Mouse (Mus musculus): Measurements from ENCODE around the gene Igsf8. TPM values are rescaled to one million over a fixed set of nuclear protein-coding genes. Genes with fewer than 3 reads are reported as not detected.
A peak's percentile ranks its signal among the peaks of the same experiment; 100 is the strongest.

Gene Igsf8
- polyA plus RNA-seq, 2 experiments, result 11.0 to 15.4 TPM

DNA sequence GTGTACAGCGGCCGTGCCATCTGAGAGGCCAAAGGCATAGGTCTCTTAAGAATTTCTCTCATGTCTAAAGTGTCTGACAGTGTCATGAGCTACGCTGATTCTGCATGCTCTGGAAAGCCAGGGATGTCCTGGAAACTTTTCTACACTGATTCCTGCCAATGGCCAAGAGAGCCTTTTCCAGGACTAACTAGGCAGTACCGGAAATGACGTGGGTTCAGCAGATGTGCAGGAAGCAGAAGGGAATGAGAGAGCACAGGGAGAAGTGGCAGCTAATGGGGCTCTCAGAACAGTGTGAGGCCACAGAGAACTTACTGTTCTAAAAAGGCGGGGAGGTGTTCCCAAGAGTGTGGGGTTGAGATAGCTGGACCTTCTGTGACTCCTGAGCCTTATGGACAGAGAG is 11.9 kb downstream of the Igsf8 start:
- DNase-seq (ENCODE audit: low read depth in 3 of 3, low spot score in 3 of 3) (no peak), ATAC-seq (ENCODE audit: insufficient read depth) (no peak)
- Histone ChIP-seq H3K4me2 (ENCODE audit: low read depth) (no peak overlapping the region), H3K9me3 (ENCODE audit: control insufficient read depth, low read length) (no peaks in the 10 kb centered on the region), H3K36me3 (replicated peaks; ENCODE audit: control insufficient read depth, insufficient read depth, low read depth) (no peaks in the 10 kb centered on the region), H3K4me3 (ENCODE audit: insufficient read depth in 1 of 2, low read depth in 2 of 2, low read length in 2 of 2) (no peak overlapping the region), H3K27me3 (ENCODE audit: control insufficient read depth, insufficient read depth, low read length) (no peaks in the 10 kb centered on the region), H3K4me1 (replicated peaks; ENCODE audit: control insufficient read depth in 2 of 2, insufficient read depth in 2 of 2, low read length in 1 of 2) (peaks cover 0 to 2% of the 10 kb centered on the region in 2 experiments; a peak in 1 of 4 replicates), H3K27ac (no peak overlapping the region), H3K9ac (replicated peaks) (no peak overlapping the region)
- no peak for TF ChIP-seq CTCF (IDR thresholded peaks at IDR 0.05; ENCODE audit: low read depth)
- TF ChIP-seq EP300 (IDR thresholded peaks at IDR 0.05; ENCODE audit: low read depth), result no peak
- 64% methylated on average over 6 of the region's 6 CpGs for WGBS (ENCODE audit: insufficient replicate concordance)

DNA sequence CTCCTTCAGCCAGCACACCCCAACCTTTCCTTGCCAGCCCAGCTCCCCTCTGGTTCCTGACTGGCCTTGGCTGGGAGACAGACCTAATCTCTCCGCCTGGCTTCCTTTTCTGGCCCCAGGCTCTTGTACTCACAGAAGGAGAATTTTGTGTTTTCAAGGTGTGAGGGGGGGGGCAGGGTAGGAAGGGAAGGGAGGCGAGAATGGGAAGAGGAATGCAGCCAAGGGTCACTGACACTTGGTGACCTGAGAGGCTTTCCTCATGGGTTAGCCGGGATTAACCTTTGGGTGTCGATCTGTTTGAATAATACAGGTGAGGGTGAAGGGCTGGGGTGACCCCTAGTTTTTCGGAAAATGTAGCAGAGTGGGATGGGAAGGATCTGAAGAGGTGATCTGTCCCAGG is 12.7 kb downstream of the Igsf8 start:
- peaks cover 0 to 2% of the 10 kb centered on the region in 2 experiments; a peak in 1 of 4 replicates for H3K4me1 ChIP-seq (replicated peaks; ENCODE audit: control insufficient read depth in 2 of 2, insufficient read depth in 2 of 2, low read length in 1 of 2)
- DNase-seq (ENCODE audit: low read depth in 3 of 3, low spot score in 3 of 3) (no peak), ATAC-seq (ENCODE audit: insufficient read depth) (no peak)
- TF ChIP-seq EP300 (IDR thresholded peaks at IDR 0.05; ENCODE audit: low read depth) (no peak), CTCF (IDR thresholded peaks at IDR 0.05; ENCODE audit: low read depth) (no peak)
- no peaks in the 10 kb centered on the region for H3K9me3 ChIP-seq (ENCODE audit: control insufficient read depth, low read length)
- no peak overlapping the region for H3K4me2 ChIP-seq (ENCODE audit: low read depth)
- WGBS (ENCODE audit: insufficient replicate concordance), result 44% methylated on average over 5 of the region's 5 CpGs
- H3K27ac ChIP-seq, result no peak overlapping the region
- H3K4me3 ChIP-seq (ENCODE audit: insufficient read depth in 1 of 2, low read depth in 2 of 2, low read length in 2 of 2), result no peak overlapping the region
- H3K27me3 ChIP-seq (ENCODE audit: control insufficient read depth, insufficient read depth, low read length), result no peaks in the 10 kb centered on the region
- no peaks in the 10 kb centered on the region for H3K36me3 ChIP-seq (replicated peaks; ENCODE audit: control insufficient read depth, insufficient read depth, low read depth)
- H3K9ac ChIP-seq (replicated peaks), result no peak overlapping the region

DNA sequence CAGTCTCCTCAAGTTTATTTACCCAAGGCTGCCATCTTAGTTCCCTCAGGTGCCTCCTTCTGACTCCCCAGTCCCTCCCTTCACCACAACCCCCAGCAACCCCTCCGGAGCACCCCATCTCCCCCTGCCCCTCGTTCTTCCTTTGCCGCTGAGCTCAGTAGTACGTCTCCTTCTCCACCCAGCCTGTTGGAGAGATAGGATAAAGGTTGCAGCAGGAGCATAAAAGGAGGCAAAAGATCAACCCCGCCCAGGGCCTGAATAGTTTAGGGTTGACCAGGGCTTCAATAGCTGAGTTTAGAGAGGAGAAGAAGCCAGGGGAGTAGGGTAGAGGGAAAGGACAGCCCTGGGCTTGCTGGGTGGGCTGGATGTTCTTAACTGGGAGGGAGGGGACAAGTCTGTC is 13.1 kb downstream of the Igsf8 start:
- 47% methylated on average over 5 of the region's 5 CpGs for WGBS (ENCODE audit: insufficient replicate concordance)
- TF ChIP-seq EP300 (IDR thresholded peaks at IDR 0.05; ENCODE audit: low read depth) (no peak), CTCF (IDR thresholded peaks at IDR 0.05; ENCODE audit: low read depth) (no peak)
- Histone ChIP-seq H3K27ac (no peak overlapping the region), H3K9me3 (ENCODE audit: control insufficient read depth, low read length) (no peaks in the 10 kb centered on the region), H3K4me3 (ENCODE audit: insufficient read depth in 1 of 2, low read depth in 2 of 2, low read length in 2 of 2) (no peak overlapping the region), H3K27me3 (ENCODE audit: control insufficient read depth, insufficient read depth, low read length) (no peaks in the 10 kb centered on the region), H3K4me1 (replicated peaks; ENCODE audit: control insufficient read depth in 2 of 2, insufficient read depth in 2 of 2, low read length in 1 of 2) (peaks cover 0 to 2% of the 10 kb centered on the region in 2 experiments; a peak in 1 of 4 replicates), H3K36me3 (replicated peaks; ENCODE audit: control insufficient read depth, insufficient read depth, low read depth) (no peaks in the 10 kb centered on the region), H3K4me2 (ENCODE audit: low read depth) (no peak overlapping the region), H3K9ac (replicated peaks) (no peak overlapping the region)
- DNase-seq (ENCODE audit: low read depth in 3 of 3, low spot score in 3 of 3), result no peak
- ATAC-seq (ENCODE audit: insufficient read depth), result no peak

DNA sequence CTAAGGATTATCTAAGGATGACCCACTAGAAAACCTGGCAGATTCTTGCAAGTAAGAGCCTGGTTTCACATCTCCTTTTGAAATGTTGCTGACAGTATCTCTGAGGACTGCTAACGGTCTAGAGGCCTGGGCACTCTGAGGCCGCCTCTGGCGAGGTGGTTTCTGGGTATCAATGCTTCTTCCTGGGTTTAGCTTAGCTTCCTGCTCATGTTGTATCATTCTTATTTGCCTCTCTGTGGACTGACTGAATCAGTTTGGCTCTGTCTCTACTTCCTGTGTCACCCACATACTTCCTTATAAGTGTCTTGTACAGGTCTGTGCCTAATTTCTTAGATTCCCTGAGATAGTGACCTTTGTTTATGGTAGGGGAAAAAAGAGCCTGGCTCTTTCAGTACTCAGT is 15.7 kb downstream of the Igsf8 start:
- DNase-seq (ENCODE audit: low read depth in 3 of 3, low spot score in 3 of 3) (peak in 1 of 3 experiments; percentile 4), ATAC-seq (ENCODE audit: insufficient read depth) (no peak)
- WGBS (ENCODE audit: insufficient replicate concordance), result 19% methylated on average over 3 of the region's 3 CpGs

DNA sequence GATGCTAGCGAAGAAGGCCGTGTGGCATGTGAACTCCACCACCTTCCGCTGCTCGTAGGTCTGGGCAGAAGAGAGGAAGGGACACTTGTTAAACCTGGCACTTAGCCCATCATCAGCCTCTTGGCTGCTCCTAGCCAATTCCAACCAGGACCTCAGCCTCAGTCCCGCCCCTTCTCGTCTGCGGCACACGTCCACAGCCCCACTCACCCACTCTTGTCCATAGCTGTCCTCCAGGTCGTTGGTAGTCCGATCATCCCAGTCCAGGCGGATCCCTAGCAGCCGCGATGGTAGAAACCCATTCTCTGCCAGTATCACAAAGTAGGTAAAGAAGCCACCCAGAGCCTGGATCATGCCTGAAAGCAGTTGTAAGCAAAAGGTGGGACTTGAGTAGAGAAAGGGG is 16.9 kb downstream of the Igsf8 start:
- ATAC-seq (ENCODE audit: insufficient read depth) (no peak), DNase-seq (ENCODE audit: low read depth in 3 of 3, low spot score in 3 of 3) (no peak)
- WGBS (ENCODE audit: insufficient replicate concordance), result 73% methylated on average over 13 of the region's 13 CpGs
- H3K4me3 ChIP-seq (ENCODE audit: insufficient read depth in 1 of 2, low read depth in 2 of 2, low read length in 2 of 2), result no peak overlapping the region
- H3K27ac ChIP-seq, result no peak overlapping the region
- no peak overlapping the region for H3K4me2 ChIP-seq (ENCODE audit: low read depth)
- H3K4me1 ChIP-seq (replicated peaks; ENCODE audit: control insufficient read depth in 2 of 2, insufficient read depth in 2 of 2, low read length in 1 of 2), result peaks cover 0 to 2% of the 10 kb centered on the region in 2 experiments; a peak in 1 of 4 replicates
- no peaks in the 10 kb centered on the region for H3K9me3 ChIP-seq (ENCODE audit: control insufficient read depth, low read length)
- no peak overlapping the region for H3K9ac ChIP-seq (replicated peaks)
- no peaks in the 10 kb centered on the region for H3K36me3 ChIP-seq (replicated peaks; ENCODE audit: control insufficient read depth, insufficient read depth, low read depth)
- TF ChIP-seq EP300 (IDR thresholded peaks at IDR 0.05; ENCODE audit: low read depth) (no peak), CTCF (IDR thresholded peaks at IDR 0.05; ENCODE audit: low read depth) (no peak)
- H3K27me3 ChIP-seq (ENCODE audit: control insufficient read depth, insufficient read depth, low read length), result no peaks in the 10 kb centered on the region

More for the DNA sequence above, 15.7 kb downstream of the Igsf8 start:
- Histone ChIP-seq H3K9me3 (ENCODE audit: control insufficient read depth, low read length) (no peaks in the 10 kb centered on the region), H3K4me1 (replicated peaks; ENCODE audit: control insufficient read depth in 2 of 2, insufficient read depth in 2 of 2, low read length in 1 of 2) (peaks cover 0 to 2% of the 10 kb centered on the region in 2 experiments; a peak in 1 of 4 replicates), H3K36me3 (replicated peaks; ENCODE audit: control insufficient read depth, insufficient read depth, low read depth) (no peaks in the 10 kb centered on the region), H3K4me3 (ENCODE audit: insufficient read depth in 1 of 2, low read depth in 2 of 2, low read length in 2 of 2) (no peak overlapping the region), H3K27ac (no peak overlapping the region), H3K9ac (replicated peaks) (no peak overlapping the region), H3K27me3 (ENCODE audit: control insufficient read depth, insufficient read depth, low read length) (no peaks in the 10 kb centered on the region), H3K4me2 (ENCODE audit: low read depth) (no peak overlapping the region)
- TF ChIP-seq CTCF (IDR thresholded peaks at IDR 0.05; ENCODE audit: low read depth) (no peak), EP300 (IDR thresholded peaks at IDR 0.05; ENCODE audit: low read depth) (no peak)
